Mouse (Mus musculus): Measurements from ENCODE around the gene Hira. TPM values are rescaled to one million over a fixed set of nuclear protein-coding genes. Genes with fewer than 3 reads are reported as not detected.
"Not testable (repeated sequence)": the region's sequence is repeated elsewhere in the genome, so short reads cannot be mapped to it uniquely, and the experiment has no call there.

The Hira gene
- polyA plus RNA-seq, 1 experiment from 2014 or later, result 24.6 TPM

DNA sequence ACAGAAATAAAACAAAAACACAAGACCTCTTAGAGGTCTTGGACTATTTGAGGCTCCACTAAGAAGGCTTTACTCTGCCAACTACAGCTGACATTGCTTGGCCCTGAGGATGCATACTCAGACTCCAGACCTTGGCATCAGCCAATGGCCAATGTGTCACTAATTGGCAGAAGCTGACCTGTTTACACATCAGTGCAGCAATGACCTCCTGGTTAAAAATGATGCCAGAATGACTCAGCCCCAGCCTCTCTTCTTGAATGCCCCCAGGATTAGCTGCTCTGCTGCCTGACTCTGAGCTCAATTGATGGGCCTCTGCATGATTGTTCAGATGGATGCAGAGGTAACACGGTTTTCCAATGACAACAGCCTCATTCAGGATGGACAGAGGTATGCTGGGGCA lies 16.7 kb upstream of the Hira start:
- H3K9ac ChIP-seq (replicated peaks), result no peak overlapping the region
- H3K36me3 ChIP-seq, result no peaks in the 10 kb centered on the region
- 62% methylated on average over 1 of the region's 1 CpGs for WGBS
- H3K27ac ChIP-seq, result no peak overlapping the region
- H3K9me3 ChIP-seq, result no peaks in the 10 kb centered on the region
- ATAC-seq (ENCODE audit: insufficient number of reproducible peaks, insufficient read depth, low FRiP score, low TSS enrichment, low read depth), result no peak
- H3K4me1 ChIP-seq (replicated peaks), result no peaks in the 10 kb centered on the region
- H3K27me3 ChIP-seq, result no peaks in the 10 kb centered on the region
- H3K4me3 ChIP-seq (replicated peaks), result no peak overlapping the region
- no peak overlapping the region for H3K4me2 ChIP-seq

DNA sequence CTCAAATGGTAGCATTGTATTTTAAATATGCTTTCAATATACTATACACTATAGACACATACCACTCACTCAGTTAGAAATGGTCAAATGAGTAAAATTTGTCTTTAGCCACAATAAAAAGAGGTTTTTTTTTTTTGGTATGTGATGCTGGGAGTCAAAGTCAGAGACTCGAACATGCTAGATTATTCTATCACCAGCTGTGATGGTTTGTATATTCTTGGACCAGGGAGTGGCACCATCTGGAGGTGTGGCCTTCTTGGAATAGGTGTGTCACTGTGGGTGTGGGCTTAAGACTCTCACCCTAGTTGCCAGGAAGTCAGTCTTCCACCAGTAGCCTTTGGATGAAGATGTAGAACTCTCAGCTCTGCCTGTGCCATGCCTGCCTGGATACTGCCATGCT lies 6.3 kb upstream of the Hira start:
- H3K9ac ChIP-seq (replicated peaks); H3K9me3 ChIP-seq; ATAC-seq (ENCODE audit: insufficient number of reproducible peaks, insufficient read depth, low FRiP score, low TSS enrichment, low read depth); H3K27me3 ChIP-seq; H3K4me1 ChIP-seq (replicated peaks); H3K27ac ChIP-seq; H3K4me3 ChIP-seq (replicated peaks); H3K4me2 ChIP-seq: not testable (repeated sequence)
- peaks cover 45% of the 10 kb centered on the region for H3K36me3 ChIP-seq
- WGBS, result 90% methylated on average over 1 of the region's 1 CpGs

DNA sequence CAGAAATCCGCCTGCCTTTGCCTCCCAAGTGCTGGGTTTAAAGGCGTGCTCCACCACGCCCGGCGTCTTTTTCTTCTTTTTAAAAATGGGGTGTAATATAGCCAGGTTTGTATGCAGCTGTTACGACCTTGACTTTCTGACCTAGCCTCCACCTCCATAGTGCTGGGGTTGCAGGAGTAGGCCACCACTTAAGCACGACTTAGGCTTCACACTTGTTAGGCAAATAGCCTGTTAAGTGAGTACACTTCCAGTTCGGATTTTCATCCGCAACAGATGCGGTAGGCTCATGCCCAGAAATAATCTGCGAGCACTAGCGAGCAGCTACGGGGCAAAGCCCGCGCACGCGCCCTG lies 771 bp upstream of the Hira start:
- peak overlapping the region; percentile 87 for H3K9ac ChIP-seq (replicated peaks)
- WGBS, result under 1% methylated on average over 17 of the region's 17 CpGs
- H3K4me1 ChIP-seq (replicated peaks), result peaks cover 16% of the 10 kb centered on the region; the same call in 1 of the 2 replicates
- peak overlapping the region; percentile 89 for H3K4me3 ChIP-seq (replicated peaks)
- no peaks in the 10 kb centered on the region for H3K27me3 ChIP-seq
- ATAC-seq (ENCODE audit: insufficient number of reproducible peaks, insufficient read depth, low FRiP score, low TSS enrichment, low read depth), result peak; percentile 45; the same call in 1 of the 2 replicates
- peaks cover 58% of the 10 kb centered on the region for H3K36me3 ChIP-seq
- H3K27ac ChIP-seq, result peak overlapping the region; percentile 97
- peak overlapping the region; percentile 78 for H3K4me2 ChIP-seq
- H3K9me3 ChIP-seq, result no peaks in the 10 kb centered on the region

DNA sequence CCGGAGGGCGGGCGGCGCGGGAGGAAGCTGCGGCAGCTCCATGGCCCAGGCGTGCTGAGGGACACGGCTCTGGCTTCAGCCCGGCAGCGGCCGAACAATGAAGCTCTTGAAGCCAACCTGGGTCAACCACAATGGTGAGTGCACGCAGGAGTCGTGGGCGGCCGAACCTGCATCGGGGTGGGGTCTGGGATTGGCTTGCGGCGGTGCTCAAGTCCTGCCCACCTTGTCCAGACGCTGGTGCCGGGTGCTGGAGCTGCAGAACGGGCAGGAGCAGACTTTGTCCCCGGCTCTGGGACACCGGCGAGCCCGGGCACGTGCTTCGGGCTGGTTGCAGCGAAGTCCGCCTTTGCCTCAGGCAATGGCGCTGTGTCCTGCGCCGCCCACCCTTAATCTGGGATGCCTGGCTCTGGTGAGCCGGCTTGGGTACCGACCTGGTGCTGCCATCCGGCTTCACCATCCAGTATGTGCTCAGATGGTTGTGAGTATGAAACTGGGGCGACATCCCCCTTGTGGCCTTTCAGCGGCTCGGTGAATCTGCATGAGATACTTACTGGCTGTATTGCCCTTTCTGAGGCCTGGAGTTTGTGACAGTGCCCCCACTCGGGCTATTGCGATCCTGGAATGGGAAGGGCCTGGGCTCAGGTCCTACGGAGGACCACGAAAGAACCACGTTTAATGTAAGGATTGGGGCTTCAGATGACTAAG lies 701 bp downstream of the Hira start:
- peaks cover 53% of the 10 kb centered on the region for H3K36me3 ChIP-seq
- H3K9me3 ChIP-seq, result no peaks in the 10 kb centered on the region
- peak overlapping the region; percentile 78 for H3K4me2 ChIP-seq
- WGBS, result under 1% methylated on average over 36 of the region's 43 CpGs
- H3K27me3 ChIP-seq, result no peaks in the 10 kb centered on the region
- peaks cover 16% of the 10 kb centered on the region; the same call in 1 of the 2 replicates for H3K4me1 ChIP-seq (replicated peaks)
- H3K27ac ChIP-seq, result peak overlapping the region; percentile 97
- peak overlapping the region; percentile 87 for H3K9ac ChIP-seq (replicated peaks)
- H3K4me3 ChIP-seq (replicated peaks), result peak overlapping the region; percentile 89
- peak; percentile 38 for ATAC-seq (ENCODE audit: insufficient number of reproducible peaks, insufficient read depth, low FRiP score, low TSS enrichment, low read depth)

DNA sequence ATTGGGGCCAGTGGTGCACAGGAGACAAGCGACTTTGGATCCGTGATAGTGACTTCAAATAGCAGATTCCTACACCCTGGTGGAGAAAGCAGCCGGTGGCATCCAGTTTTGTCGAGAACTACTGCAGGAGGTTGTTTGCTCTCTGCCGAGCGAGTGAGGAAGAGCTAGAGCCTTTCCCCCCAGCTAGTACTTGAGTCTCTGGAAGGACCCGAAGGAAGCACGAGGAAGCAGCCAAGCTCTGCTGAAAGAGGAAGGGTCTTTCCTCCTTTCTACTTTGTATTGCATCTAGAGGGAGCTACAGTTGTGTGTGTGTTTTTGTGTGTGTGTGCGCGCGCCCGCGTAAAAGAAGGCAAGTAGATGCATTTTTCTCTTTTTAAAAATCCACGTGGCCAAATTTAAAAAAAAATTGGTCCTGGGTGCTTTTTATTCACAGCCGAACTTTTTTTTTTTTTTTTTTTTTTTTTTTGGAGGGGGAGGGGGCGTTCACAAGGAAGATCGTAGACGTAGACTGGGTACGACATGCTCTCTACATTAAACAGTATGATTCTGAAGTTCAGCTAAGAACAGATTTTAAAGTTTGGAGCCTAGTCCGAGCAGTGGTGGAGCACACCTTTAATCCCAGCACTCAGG lies 1.4 kb downstream of the Hira start:
- Histone ChIP-seq H3K9ac (replicated peaks) (peak overlapping the region; percentile 87), H3K4me2 (peak overlapping the region; percentile 78), H3K36me3 (peaks cover 46% of the 10 kb centered on the region), H3K4me3 (replicated peaks) (peak overlapping the region; percentile 89), H3K27ac (peak overlapping the region; percentile 97), H3K9me3 (no peaks in the 10 kb centered on the region), H3K27me3 (no peaks in the 10 kb centered on the region), H3K4me1 (replicated peaks) (peaks cover 16% of the 10 kb centered on the region; the same call in 1 of the 2 replicates)
- 25% methylated on average over 20 of the region's 20 CpGs for WGBS
- ATAC-seq (ENCODE audit: insufficient number of reproducible peaks, insufficient read depth, low FRiP score, low TSS enrichment, low read depth), result no peak

DNA sequence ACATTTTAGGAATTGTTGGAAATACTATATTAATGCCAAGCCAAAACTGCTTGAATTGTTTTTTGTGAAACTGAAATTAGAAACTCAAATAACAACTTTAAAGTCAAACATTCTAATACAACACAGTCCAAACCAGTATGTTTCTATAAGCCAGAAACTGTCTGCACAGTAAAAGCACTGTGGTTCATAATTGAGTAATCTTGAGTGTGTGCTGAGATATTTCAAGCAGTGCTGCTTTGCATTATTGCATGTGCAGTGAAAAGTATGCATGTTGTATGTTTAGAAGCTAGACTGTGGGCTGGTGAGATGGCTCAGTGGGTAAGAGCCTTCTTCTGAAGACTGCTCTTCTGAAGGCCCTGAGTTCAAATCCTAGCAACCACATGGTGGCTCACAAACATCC lies 7.2 kb downstream of the Hira start:
- H3K36me3 ChIP-seq, result peaks cover 43% of the 10 kb centered on the region
- no peak for ATAC-seq (ENCODE audit: insufficient number of reproducible peaks, insufficient read depth, low FRiP score, low TSS enrichment, low read depth)
- H3K9me3 ChIP-seq, result no peaks in the 10 kb centered on the region
- H3K4me1 ChIP-seq (replicated peaks), result 0 out of 2 replicates have a peak, but pooled peaks cover 4% of the 10 kb centered on the region
- no peak overlapping the region for H3K4me2 ChIP-seq
- no peaks in the 10 kb centered on the region for H3K27me3 ChIP-seq
- H3K9ac ChIP-seq (replicated peaks), result no peak overlapping the region
- no peak overlapping the region for H3K4me3 ChIP-seq (replicated peaks)
- H3K27ac ChIP-seq, result no peak overlapping the region

DNA sequence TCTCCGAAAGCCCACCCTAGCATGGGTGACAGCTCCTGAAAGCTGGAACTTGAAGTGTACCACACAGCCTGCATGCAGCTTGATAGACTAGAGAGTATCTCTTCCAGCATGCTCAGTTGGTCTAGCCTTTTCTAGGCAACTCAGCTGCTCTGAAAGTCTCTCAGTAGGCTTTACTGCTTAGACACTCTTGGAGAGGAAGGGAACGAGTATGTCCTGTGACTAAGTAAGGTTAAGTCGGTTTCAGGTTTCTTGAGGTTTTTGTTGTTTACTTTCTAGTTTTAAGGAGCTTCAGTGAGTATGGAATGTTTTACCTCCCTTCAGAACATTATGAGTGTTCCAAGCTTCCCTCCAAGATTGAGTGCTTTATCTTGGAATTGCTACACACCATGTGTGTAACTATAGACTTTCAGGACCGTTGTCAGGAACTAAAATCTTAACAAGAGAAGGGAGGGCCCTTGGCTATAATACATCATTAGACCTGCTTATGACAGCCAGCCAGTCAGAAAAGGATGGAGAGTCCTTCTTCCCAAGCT lies 17.1 kb downstream of the Hira start:
- peaks cover 4% of the 10 kb centered on the region; the same call in 1 of the 2 replicates for H3K4me1 ChIP-seq (replicated peaks)
- no peak overlapping the region for H3K4me3 ChIP-seq (replicated peaks)
- no peaks in the 10 kb centered on the region for H3K27me3 ChIP-seq
- no peak overlapping the region for H3K27ac ChIP-seq
- no peak for ATAC-seq (ENCODE audit: insufficient number of reproducible peaks, insufficient read depth, low FRiP score, low TSS enrichment, low read depth)
- H3K9ac ChIP-seq (replicated peaks), result no peak overlapping the region
- no peaks in the 10 kb centered on the region for H3K9me3 ChIP-seq
- 73% methylated on average over 4 of the region's 4 CpGs for WGBS
- peaks cover 24% of the 10 kb centered on the region for H3K36me3 ChIP-seq
- no peak overlapping the region for H3K4me2 ChIP-seq

DNA sequence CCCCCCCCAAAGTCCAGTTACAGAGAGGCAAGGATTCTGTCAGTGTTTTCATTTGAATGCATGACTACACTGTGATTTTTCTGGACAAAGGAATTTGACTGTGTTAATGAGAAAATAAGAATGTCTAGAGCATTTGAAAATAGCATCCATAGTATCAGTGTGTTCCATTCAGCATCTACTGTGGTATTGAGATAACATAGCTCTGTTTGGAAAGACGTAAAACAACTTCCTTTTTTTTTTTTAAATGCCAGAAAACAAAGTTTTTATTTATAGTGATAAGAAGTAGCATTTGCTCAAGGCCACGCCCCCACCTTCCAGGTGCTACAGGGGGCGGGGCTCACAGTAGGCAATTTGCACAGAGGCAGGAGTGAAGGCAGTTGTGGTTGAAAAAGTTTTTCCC lies 18.4 kb downstream of the Hira start:
- no peaks in the 10 kb centered on the region for H3K27me3 ChIP-seq
- 81% methylated on average over 3 of the region's 3 CpGs for WGBS
- H3K4me3 ChIP-seq (replicated peaks), result no peak overlapping the region
- peaks cover 38% of the 10 kb centered on the region for H3K36me3 ChIP-seq
- no peak overlapping the region for H3K4me2 ChIP-seq
- no peak for ATAC-seq (ENCODE audit: insufficient number of reproducible peaks, insufficient read depth, low FRiP score, low TSS enrichment, low read depth)
- H3K9ac ChIP-seq (replicated peaks), result no peak overlapping the region
- H3K27ac ChIP-seq, result no peak overlapping the region
- peaks cover 4% of the 10 kb centered on the region; the same call in 1 of the 2 replicates for H3K4me1 ChIP-seq (replicated peaks)
- no peaks in the 10 kb centered on the region for H3K9me3 ChIP-seq

DNA sequence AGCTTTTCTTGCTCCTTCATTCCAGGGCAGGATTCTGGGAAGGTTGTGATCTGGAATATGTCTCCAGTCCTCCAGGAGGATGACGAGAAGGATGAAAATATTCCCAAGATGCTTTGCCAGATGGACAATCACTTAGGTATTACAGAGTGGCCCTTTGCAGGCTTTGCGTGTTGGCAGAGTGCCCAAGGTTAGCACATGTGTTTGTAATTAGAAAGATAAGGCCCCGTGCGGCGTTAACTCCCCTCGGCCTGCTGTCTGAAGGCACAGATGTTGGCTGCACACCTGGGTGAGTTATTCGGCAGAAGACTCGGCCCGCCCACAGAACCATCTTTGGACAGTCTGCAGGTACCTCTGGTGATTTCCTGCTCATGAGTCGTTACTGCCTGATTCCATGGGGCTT lies 19.6 kb downstream of the Hira start:
- Histone ChIP-seq H3K36me3 (peaks cover 48% of the 10 kb centered on the region), H3K9ac (replicated peaks) (no peak overlapping the region)

DNA sequence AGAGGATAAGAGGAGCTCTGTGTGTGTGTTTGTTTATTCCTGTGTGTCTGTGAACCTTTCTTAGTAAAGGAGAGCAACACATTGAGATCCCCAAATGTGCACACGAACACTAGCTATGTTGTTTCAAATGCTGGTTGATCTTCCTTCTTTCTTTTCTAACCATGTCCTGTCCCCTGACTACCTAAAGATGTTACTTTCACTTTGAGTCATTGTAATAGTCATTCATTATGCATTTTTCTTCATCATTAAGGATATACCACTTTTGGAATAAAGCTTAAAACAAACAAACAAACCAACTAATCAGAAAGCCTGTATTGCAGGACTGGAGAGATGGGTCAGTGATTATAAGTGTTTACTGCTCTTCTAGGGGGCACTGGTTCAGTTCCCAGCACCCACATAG lies 28.8 kb downstream of the Hira start:
- peaks cover 73% of the 10 kb centered on the region for H3K36me3 ChIP-seq

More for the DNA sequence above, 19.6 kb downstream of the Hira start:
- Histone ChIP-seq H3K27ac (no peak overlapping the region), H3K27me3 (no peaks in the 10 kb centered on the region), H3K4me3 (replicated peaks) (no peak overlapping the region), H3K4me1 (replicated peaks) (peaks cover 4% of the 10 kb centered on the region; the same call in 1 of the 2 replicates), H3K9me3 (no peaks in the 10 kb centered on the region), H3K4me2 (no peak overlapping the region)
- WGBS, result 31% methylated on average over 10 of the region's 10 CpGs
- peak; percentile 63; the same call in 1 of the 2 replicates for ATAC-seq (ENCODE audit: insufficient number of reproducible peaks, insufficient read depth, low FRiP score, low TSS enrichment, low read depth)

DNA sequence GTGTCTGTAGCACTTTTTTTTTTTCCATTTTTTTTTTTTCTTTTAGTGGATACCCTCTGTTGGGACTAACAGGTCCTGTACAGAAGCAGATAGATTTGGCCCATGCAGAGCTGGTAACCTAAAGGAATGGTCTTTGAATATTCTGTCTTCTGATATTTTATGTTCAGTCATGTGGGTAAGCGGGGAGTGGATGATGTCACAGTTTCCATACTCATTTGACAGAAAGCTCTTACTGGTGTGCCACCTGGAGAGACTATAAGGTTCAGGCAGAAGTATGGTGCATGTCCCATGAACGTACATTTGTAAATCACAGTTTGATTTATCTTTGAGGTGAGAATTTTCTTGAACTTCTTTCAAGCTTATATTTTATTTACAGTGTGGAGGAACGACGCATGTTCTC lies 39.2 kb downstream of the Hira start:
- no peak for ATAC-seq (ENCODE audit: insufficient number of reproducible peaks, insufficient read depth, low FRiP score, low TSS enrichment, low read depth)
- Histone ChIP-seq H3K36me3 (peaks cover 77% of the 10 kb centered on the region), H3K4me3 (replicated peaks) (no peak overlapping the region), H3K4me1 (replicated peaks) (no peaks in the 10 kb centered on the region), H3K27me3 (no peaks in the 10 kb centered on the region), H3K27ac (no peak overlapping the region), H3K9me3 (no peaks in the 10 kb centered on the region), H3K9ac (replicated peaks) (no peak overlapping the region), H3K4me2 (no peak overlapping the region)
- 95% methylated on average over 4 of the region's 4 CpGs for WGBS

More for the DNA sequence above, 28.8 kb downstream of the Hira start:
- no peak for ATAC-seq (ENCODE audit: insufficient number of reproducible peaks, insufficient read depth, low FRiP score, low TSS enrichment, low read depth)
- no peak overlapping the region for H3K27ac ChIP-seq
- no peak overlapping the region for H3K4me3 ChIP-seq (replicated peaks)
- no peak overlapping the region for H3K4me2 ChIP-seq
- 97% methylated on average over 1 of the region's 1 CpGs for whole genome bisulfite sequencing
- no peaks in the 10 kb centered on the region for H3K4me1 ChIP-seq (replicated peaks)
- no peaks in the 10 kb centered on the region for H3K9me3 ChIP-seq
- H3K9ac ChIP-seq (replicated peaks), result no peak overlapping the region
- no peaks in the 10 kb centered on the region for H3K27me3 ChIP-seq

All from limb, embryonic 12.5 days (tissue).